Mouse (Mus musculus) testis, adult 2 months (tissue): Measurements from ENCODE around the gene Tpst1.

ENCODE experiments used
- CTCF ChIP-seq: fragments of 200-500 bp; IDR thresholded peaks from 2 replicates; pipeline ENCODE4 v1.5.1; 2012; ENCODE audit warnings: low read depth, mild to moderate bottlenecking, inconsistent platforms, low read length, moderate library complexity; ENCODE audit not compliant: control insufficient read depth, insufficient read depth, insufficient replicate concordance
- POLR2A ChIP-seq: fragments of 200-500 bp; IDR thresholded peaks from 2 replicates; pipeline ENCODE4 v1.6.1; 2012; ENCODE audit warnings: low read depth, mild to moderate bottlenecking, inconsistent platforms, low read length, moderate library complexity; ENCODE audit not compliant: control insufficient read depth

GRCm38 (mm10) chr5:130143977-130144333 is 70.8 kb downstream of the Tpst1 start:
- TF ChIP-seq CTCF: no peak
- no peak for TF ChIP-seq POLR2A
